Comparison of ENCODE assay signal across 8 mouse cellular contexts in the genomic region with DNA sequence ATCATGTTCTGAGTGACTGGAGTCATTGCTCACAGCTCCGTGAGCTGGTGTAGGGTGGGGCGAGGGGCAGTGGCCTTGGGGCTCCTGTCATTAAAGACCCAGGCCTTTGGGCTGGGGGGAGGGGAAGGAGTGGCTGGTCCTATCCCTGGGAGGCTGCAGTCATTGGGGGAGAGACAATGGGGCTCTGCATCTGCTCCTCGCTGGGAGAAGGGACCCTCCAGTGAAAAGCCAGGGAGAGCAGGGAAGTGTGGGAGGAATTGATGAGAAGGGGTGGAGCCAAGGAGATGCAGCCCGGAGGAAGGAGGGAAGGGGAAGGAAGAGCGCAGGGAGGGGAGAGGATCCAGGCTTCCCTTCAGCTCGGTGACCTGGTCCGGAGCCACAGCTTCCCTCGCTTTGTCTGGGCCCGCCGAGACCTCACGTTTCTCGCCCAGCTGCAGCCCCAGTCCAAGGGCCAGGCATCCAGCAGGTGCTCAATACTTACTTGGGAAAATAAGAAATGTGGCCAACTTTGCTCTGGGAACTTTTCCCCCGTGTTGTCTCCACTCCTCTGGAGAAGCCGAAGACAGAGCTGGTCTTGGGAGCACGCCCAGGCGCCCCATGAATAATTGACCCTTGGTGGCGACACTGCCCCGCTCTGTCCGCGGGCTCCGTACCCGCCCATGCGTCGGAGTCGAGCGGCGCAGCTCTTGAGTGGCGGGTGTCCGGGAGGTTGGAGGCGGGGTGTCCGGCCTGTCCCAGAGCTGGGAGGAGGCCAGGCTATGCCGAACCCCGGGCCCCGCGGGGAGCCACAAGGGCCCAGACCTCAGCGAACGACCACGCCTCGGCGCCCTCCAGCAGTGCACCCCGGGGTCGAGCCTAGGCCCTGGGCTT. TPM values are rescaled to one million over a fixed set of nuclear protein-coding genes. Genes with fewer than 3 reads are reported as not detected.
DNase-seq lines count a peak whose midpoint lies in the region; ATAC-seq lines count a peak whose summit lies in the region.

A gene (plus strand): TSS at position 294 of the 870 bp plus-strand sequence.

- H3K4me2 ChIP-seq in hindbrain, embryonic 11.5 days (replicated peaks; ENCODE audit: low read depth, low read length) = peak within 1 kb of the TSS; percentile 82

- H3K9me3 ChIP-seq in hindbrain, embryonic 11.5 days (ENCODE audit: control insufficient read depth, low read length) = no peaks in the 10 kb centered on the region

- H3K27ac ChIP-seq in hindbrain, embryonic 11.5 days (ENCODE audit: low read depth, low read length) = peak within 1 kb of the TSS; percentile 98

- under 1% methylated on average over 42 of the region's 42 CpGs for WGBS in hindbrain, embryonic 11.5 days

- DNase-seq in NIH3T3 (ENCODE audit: low read depth) = peak; percentile 73
- DNase-seq in cerebellum, postnatal 25 days = peak; percentile 66 to 80
- DNase-seq in frontal cortex, postnatal 14 days (ENCODE audit: low spot score in 2 of 2) = peak; percentile 65 to 71
- peak; percentile 86 for DNase-seq in hindbrain, embryonic 11.5 days (ENCODE audit: low spot score)
- DNase-seq in layer of hippocampus, postnatal 25 days (ENCODE audit: extremely low spot score in 1 of 2, low spot score in 1 of 2) = peak; percentile 47 to 55
- peak; percentile 94 for DNase-seq in lung, postnatal 36 days
- DNase-seq in retina, embryonic 14.5 days (ENCODE audit: low spot score) = peak; percentile 89
- DNase-seq in urinary bladder, adult 18-20 months (ENCODE audit: low spot score in 2 of 2) = peak; percentile 80 to 84

- H3K4me3 ChIP-seq in hindbrain, embryonic 11.5 days (ENCODE audit: low read depth, low read length) = peak within 1 kb of the TSS; percentile 89

- peak within 1 kb of the TSS; percentile 97 for H3K9ac ChIP-seq in hindbrain, embryonic 11.5 days (ENCODE audit: low read depth, low read length)

- H3K4me1 ChIP-seq in hindbrain, embryonic 11.5 days (replicated peaks; ENCODE audit: control insufficient read depth, insufficient read depth, low read length) = peaks cover 7% of the 10 kb centered on the region

- H3K36me3 ChIP-seq in hindbrain, embryonic 11.5 days (ENCODE audit: control insufficient read depth, insufficient read depth, low read length) = no peaks in the 10 kb centered on the region

- no peaks in the 10 kb centered on the region for H3K27me3 ChIP-seq in hindbrain, embryonic 11.5 days (ENCODE audit: control insufficient read depth, insufficient read depth, low read length)

- ATAC-seq in hindbrain, embryonic 11.5 days (ENCODE audit: low FRiP score) = peak; percentile 93

RNA-seq across cellular contexts. Expression of the gene that starts here (rescaled TPM):
- polyA plus RNA-seq in hindbrain, embryonic 11.5 days (2014; fragmentation: Nextera tagmentation; extraction: Ambion mirVana) = 26.4 and 28.4 TPM in 2 replicates
- total RNA-seq in layer of hippocampus, postnatal 25 days (2021) = 10 to 100 TPM; 20.9 to 22.9 TPM

Comparison
In these comparisons a context has a peak if more than half of its experiments do, and no peak if none do; other contexts are left out.
1. Peak in every context shown above with its lines: DNase-seq, ATAC-seq, H3K4me3 ChIP-seq and H3K27ac ChIP-seq.